ENCODE assay signal across 8 mouse cellular contexts in genomic region chr14:24245177-24246081, GRCm38 (mm10). TPM values are rescaled to one million over a fixed set of nuclear protein-coding genes. Genes with fewer than 3 reads are reported as not detected.
DNase-seq lines count a peak whose midpoint lies in the region; ATAC-seq and TF ChIP-seq lines count a peak whose summit lies in the region.

TSS of gene Dlg5 (minus strand) at chr14:24245920.

- ATAC-seq in forebrain, postnatal 0 days, result peak; percentile 86
- ATAC-seq in liver, embryonic 16.5 days (ENCODE audit: low read depth), result peak; percentile 76

- H3K9ac ChIP-seq in forebrain, postnatal 0 days, result peak within 1 kb of the TSS; percentile 95
- peak within 1 kb of the TSS; percentile 58 for H3K9ac ChIP-seq in liver, embryonic 16.5 days (ENCODE audit: low read depth, low read length)

- H3K27ac ChIP-seq in forebrain, postnatal 0 days (ENCODE audit: low read depth, low read length), result peak within 1 kb of the TSS; percentile 92
- H3K27ac ChIP-seq in liver, embryonic 16.5 days (ENCODE audit: low read length), result no peak within 1 kb of the TSS; the same call in 1 of the 2 replicates

- intact Hi-C loops in heart, postnatal 14 days (cut with DNase I), result loop anchor here (2.0 kb wide), 1 partner anchor 63 kb away; no protein-coding TSS in a partner anchor

- H3K27me3 ChIP-seq in forebrain, postnatal 0 days (ENCODE audit: insufficient read depth, low read length), result no peaks in the 10 kb centered on the region
- peaks cover 54% of the 10 kb centered on the region for H3K27me3 ChIP-seq in liver, embryonic 16.5 days (ENCODE audit: control insufficient read depth, insufficient read depth, low read depth, low read length)

- H3K4me3 ChIP-seq in forebrain, postnatal 0 days (ENCODE audit: low read depth, low read length), result peak within 1 kb of the TSS; percentile 88
- H3K4me3 ChIP-seq in liver, embryonic 16.5 days (ENCODE audit: low read depth, low read length), result peak within 1 kb of the TSS; percentile 61

- peak; percentile 74 for DNase-seq in Muller cell, postnatal 12 days (ENCODE audit: inconsistent ontology term)
- DNase-seq in cerebellum, adult 11-12 months, result peak; percentile 69
- peak; percentile 63 for DNase-seq in forebrain, postnatal 0 days
- DNase-seq in heart, postnatal 14 days, result peak; percentile 67 to 74
- DNase-seq in kidney, postnatal 4 days, result peak; percentile 82 to 86
- DNase-seq in ovary, adult 18-20 months (ENCODE audit: low spot score), result peak; percentile 55
- DNase-seq in yolk sac, embryonic 10.5 days (ENCODE audit: low spot score), result peak; percentile 82

- TF ChIP-seq CTCF in forebrain, postnatal 0 days (IDR thresholded peaks at IDR 0.05; ENCODE audit: low read depth), result no peak

- WGBS in forebrain, postnatal 0 days, result under 1% methylated on average over 68 of the region's 98 CpGs
- under 1% methylated on average over 65 of the region's 98 CpGs for WGBS in liver, embryonic 16.5 days (ENCODE audit: insufficient replicate concordance)

- peaks cover 6% of the 10 kb centered on the region; the same call in 1 of the 2 replicates for H3K4me1 ChIP-seq in forebrain, postnatal 0 days (ENCODE audit: insufficient read depth)
- H3K4me1 ChIP-seq in liver, embryonic 16.5 days (ENCODE audit: control insufficient read depth, low read depth, low read length), result no peaks in the 10 kb centered on the region

- no peaks in the 10 kb centered on the region for H3K36me3 ChIP-seq in forebrain, postnatal 0 days (ENCODE audit: insufficient read depth)
- H3K36me3 ChIP-seq in liver, embryonic 16.5 days (ENCODE audit: control insufficient read depth, insufficient read depth), result no peaks in the 10 kb centered on the region

- H3K9me3 ChIP-seq in forebrain, postnatal 0 days (ENCODE audit: low read length), result no peaks in the 10 kb centered on the region
- H3K9me3 ChIP-seq in liver, embryonic 16.5 days (replicated peaks; ENCODE audit: control insufficient read depth, low read length), result no peaks in the 10 kb centered on the region

- H3K4me2 ChIP-seq in forebrain, postnatal 0 days (ENCODE audit: low read depth), result peak within 1 kb of the TSS; percentile 96
- H3K4me2 ChIP-seq in liver, embryonic 16.5 days (ENCODE audit: low read depth, low read length), result peak within 1 kb of the TSS; percentile 55

RNA-seq across cellular contexts. Expression of gene Dlg5, which starts in this region (rescaled TPM):
- 45.6 and 70.6 TPM in 2 replicates for total RNA-seq in forebrain, postnatal 0 days (2014; rRNA removed)
- 9.5 and 14.1 TPM in 2 replicates for polyA plus RNA-seq in forebrain, postnatal 0 days (2015; fragmentation: Nextera tagmentation; extraction: Ambion mirVana)
- 10 to 100 TPM; 10.4 to 14.1 TPM for total RNA-seq in heart, postnatal 14 days (2021)
- polyA plus RNA-seq in liver, embryonic 16.5 days (2015; fragmentation: Nextera tagmentation; extraction: Ambion mirVana), result 0.77 and 0.83 TPM in 2 replicates

Comparison
In these comparisons a context has a peak if more than half of its experiments do, and no peak if none do; other contexts are left out.
1. Peak in ATAC-seq, H3K4me3 ChIP-seq, H3K9ac ChIP-seq and H3K4me2 ChIP-seq in liver, embryonic 16.5 days; RNA of the gene not detected or under 1 TPM.